Mouse (Mus musculus): ENCODE data around the gene Hoxa6. TPM values are rescaled to one million over a fixed set of nuclear protein-coding genes. Genes with fewer than 3 reads are reported as not detected.
A peak's percentile ranks its signal among the peaks of the same experiment; 100 is the strongest.

Hoxa6 gene
- polyA plus RNA-seq, 1 experiment from 2014 or later, result 2.2 TPM

DNA sequence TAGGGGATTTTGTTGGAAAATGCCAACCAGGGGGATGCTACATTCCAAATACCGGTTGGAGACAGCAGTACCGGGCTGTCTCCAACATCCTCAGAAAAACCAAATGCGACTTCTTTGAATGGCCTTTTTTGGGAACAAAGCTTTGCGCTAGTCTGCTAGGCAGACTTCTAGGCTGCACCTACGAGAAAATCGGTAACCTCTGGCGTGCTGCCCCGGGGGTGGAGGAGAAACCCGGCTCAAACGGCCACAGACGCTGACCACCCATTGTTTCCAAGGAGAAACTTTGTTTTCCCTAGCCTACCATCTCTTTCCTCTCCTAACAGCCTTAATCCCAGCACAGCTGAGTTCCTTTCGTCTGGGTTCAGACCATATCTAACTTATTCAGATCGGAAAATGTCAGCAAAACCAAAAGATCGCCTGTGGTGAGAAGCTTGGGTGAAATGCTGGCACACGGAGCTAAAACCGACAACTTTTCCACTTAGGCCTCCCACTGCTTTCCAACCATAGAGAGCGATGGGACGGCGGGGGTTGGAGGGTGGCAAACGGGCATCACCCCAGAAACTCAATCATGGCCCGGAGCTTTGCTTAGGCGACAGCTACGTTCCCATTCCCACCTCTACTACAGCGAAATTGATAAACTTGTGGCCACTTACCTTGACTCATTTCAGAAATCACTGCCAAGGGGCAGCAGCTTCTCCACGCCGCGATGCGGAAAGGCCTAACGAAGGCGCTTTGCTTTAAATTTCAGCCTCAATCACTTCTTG lies 31.3 kb upstream of the Hoxa6 start:
- Histone ChIP-seq H3K4me1 (replicated peaks) (peaks cover 9% of the 10 kb centered on the region; the same call in 1 of the 2 replicates), H3K27me3 (replicated peaks) (peaks cover 89% of the 10 kb centered on the region), H3K9ac (0 out of 2 replicates have a peak overlapping the region, but pooled peaks have one; percentile 3), H3K27ac (peak overlapping the region; percentile 25), H3K9me3 (no peaks in the 10 kb centered on the region), H3K36me3 (no peaks in the 10 kb centered on the region), H3K4me3 (replicated peaks) (peak overlapping the region; percentile 26), H3K4me2 (replicated peaks) (peak overlapping the region; percentile 40)
- no peak for ATAC-seq
- 2% methylated on average over 30 of the region's 30 CpGs for WGBS

DNA sequence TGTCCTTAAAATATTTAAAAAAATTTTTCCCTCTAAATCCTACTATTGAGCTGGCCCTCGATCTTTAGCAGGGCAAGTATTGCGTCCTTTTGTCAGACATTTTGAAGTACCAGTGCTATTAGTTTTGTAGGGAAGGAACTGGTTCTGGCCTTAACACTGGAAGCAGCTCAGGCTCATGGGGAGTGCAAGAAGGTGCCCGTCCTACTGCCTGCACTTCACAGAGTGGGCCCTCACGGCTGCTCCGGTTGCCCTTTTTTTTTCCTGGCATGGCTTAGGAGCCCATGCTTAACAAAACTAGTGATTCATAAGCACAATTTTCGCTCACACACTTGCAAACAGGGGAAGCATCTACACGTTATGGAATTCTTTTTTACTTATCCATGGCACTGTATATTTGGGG lies 30.5 kb upstream of the Hoxa6 start:
- Histone ChIP-seq H3K9ac (no peak overlapping the region; the same call in 1 of the 2 replicates), H3K27me3 (replicated peaks) (peaks cover 91% of the 10 kb centered on the region), H3K4me2 (replicated peaks) (no peak overlapping the region), H3K4me3 (replicated peaks) (0 out of 2 replicates have a peak overlapping the region, but pooled peaks have one; percentile 9), H3K4me1 (replicated peaks) (peaks cover 16% of the 10 kb centered on the region), H3K27ac (no peak overlapping the region), H3K9me3 (no peaks in the 10 kb centered on the region), H3K36me3 (no peaks in the 10 kb centered on the region)
- no peak for ATAC-seq
- whole genome bisulfite sequencing, result 4% methylated on average over 7 of the region's 7 CpGs

DNA sequence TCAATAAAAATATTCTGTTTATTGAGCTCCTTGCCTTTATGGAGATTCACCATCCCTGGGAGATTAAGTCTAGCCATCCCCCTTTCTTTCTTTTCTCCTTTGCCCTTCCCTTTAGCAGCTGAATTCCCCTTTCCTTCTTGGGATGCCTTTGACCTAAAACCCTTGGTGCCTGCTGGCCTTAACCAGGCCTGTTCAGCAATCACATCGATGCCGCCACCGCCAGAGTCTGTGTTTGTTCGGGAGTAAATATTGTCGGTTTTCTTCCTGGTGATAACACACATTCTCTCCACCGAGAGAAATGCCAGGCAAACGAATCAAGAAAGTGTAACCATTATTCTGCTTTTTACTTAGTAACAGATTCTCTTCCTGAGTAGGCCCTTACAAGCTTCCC lies 29.6 kb upstream of the Hoxa6 start:
- peaks cover 14% of the 10 kb centered on the region for H3K4me1 ChIP-seq (replicated peaks)
- peak overlapping the region; percentile 2; the same call in 1 of the 2 replicates for H3K4me3 ChIP-seq (replicated peaks)
- no peak for ATAC-seq
- H3K4me2 ChIP-seq (replicated peaks), result peak overlapping the region; percentile 28
- H3K27ac ChIP-seq, result no peak overlapping the region
- H3K9me3 ChIP-seq, result no peaks in the 10 kb centered on the region
- no peak overlapping the region for H3K9ac ChIP-seq
- H3K36me3 ChIP-seq, result no peaks in the 10 kb centered on the region
- 5% methylated on average over 7 of the region's 7 CpGs for WGBS
- peaks cover 91% of the 10 kb centered on the region for H3K27me3 ChIP-seq (replicated peaks)

DNA sequence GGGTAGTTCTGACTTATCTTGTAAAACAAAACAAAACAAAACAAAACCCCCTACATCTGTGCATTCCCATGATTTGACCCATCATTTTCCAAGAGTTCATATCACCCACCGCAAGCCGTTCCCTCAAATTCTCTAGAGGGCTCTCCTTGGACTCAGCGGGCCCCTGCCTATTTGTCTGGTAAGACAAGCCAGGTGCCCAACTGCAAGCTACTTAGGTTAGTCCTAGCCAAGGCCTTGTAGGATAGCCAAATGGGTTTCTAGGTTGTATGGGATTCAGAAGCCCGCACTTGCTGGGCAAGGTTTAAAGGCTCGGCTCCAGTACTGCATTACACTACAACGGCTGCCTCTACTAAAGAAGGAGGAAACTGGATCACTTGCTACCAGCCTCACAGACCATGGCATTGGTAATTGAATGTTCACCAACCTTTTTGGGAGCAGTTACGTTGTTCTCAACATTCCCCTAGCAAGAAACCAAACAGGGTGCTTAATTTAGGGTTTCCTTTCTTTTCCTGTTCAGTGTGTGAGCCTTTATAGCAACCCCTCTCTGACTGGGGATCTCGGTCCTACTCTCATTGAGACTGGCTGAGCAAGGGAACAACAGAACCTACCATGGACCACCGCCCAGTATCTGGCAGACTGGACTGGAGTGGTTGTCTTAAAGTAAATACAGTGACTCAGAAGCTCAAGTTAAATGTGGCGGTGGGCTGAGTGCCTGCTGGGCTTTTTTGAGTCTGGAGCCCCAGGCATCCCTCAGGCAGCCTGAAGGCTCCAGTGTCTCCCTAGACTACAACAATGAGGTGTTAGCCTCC lies 29.0 kb upstream of the Hoxa6 start:
- peak overlapping the region; percentile 28 for H3K4me2 ChIP-seq (replicated peaks)
- no peak overlapping the region for H3K27ac ChIP-seq
- ATAC-seq, result no peak
- H3K36me3 ChIP-seq, result no peaks in the 10 kb centered on the region
- WGBS, result 12% methylated on average over 10 of the region's 10 CpGs
- no peaks in the 10 kb centered on the region for H3K9me3 ChIP-seq
- H3K4me1 ChIP-seq (replicated peaks), result peaks cover 14% of the 10 kb centered on the region
- H3K4me3 ChIP-seq (replicated peaks), result peak overlapping the region; percentile 2; the same call in 1 of the 2 replicates
- no peak overlapping the region; the same call in 1 of the 2 replicates for H3K9ac ChIP-seq
- H3K27me3 ChIP-seq (replicated peaks), result peaks cover 91% of the 10 kb centered on the region

DNA sequence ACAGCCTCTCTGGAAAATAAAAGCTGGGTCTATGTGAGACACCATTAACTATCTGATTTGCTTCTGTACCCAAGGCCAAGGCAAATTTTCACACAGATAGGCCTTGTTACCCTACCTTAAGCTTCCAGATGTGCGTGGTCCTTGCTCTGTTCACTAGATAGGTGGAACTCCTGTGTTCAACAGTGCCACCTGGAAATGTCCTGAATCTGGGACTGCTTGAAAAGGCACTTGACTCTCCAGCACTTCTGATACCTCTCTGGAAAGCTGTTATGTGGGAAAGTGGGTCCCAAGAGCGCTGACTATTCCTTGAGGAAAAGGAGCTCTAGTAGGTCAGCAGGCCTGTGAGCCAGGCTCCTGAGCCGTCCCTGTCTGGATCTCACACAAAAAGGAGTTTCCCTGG lies 28.3 kb upstream of the Hoxa6 start:
- H3K27ac ChIP-seq, result no peak overlapping the region
- H3K4me3 ChIP-seq (replicated peaks), result no peak overlapping the region
- H3K27me3 ChIP-seq (replicated peaks), result peaks cover 92% of the 10 kb centered on the region
- no peak for ATAC-seq
- no peak overlapping the region for H3K9ac ChIP-seq
- 17% methylated on average over 3 of the region's 3 CpGs for WGBS
- no peaks in the 10 kb centered on the region for H3K36me3 ChIP-seq
- H3K9me3 ChIP-seq, result no peaks in the 10 kb centered on the region
- 0 out of 2 replicates have a peak overlapping the region, but pooled peaks have one; percentile 9 for H3K4me2 ChIP-seq (replicated peaks)
- peaks cover 18% of the 10 kb centered on the region for H3K4me1 ChIP-seq (replicated peaks)

DNA sequence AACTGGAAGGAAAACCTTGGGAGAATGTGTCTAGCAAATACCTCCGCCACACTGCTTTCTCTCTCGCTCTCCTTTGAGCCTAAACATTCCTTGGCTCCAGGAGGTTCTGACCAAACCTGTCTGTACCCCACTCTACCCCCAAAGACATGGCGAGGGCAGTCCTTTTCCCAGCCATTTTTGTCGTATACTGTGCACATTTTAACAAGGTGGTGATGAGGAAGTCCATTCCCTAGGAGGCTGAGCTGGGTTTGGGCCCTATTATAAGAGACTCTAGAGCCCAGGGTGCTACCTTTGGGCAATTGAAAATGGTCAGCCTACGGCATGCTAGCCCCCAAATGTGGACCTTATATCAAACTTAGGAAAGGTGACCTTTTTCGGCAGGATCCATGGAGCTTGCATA lies 27.3 kb upstream of the Hoxa6 start:
- no peak overlapping the region for H3K9ac ChIP-seq
- H3K36me3 ChIP-seq, result no peaks in the 10 kb centered on the region
- H3K4me3 ChIP-seq (replicated peaks), result no peak overlapping the region
- peaks cover 87% of the 10 kb centered on the region for H3K27me3 ChIP-seq (replicated peaks)
- no peak for ATAC-seq
- no peak overlapping the region for H3K27ac ChIP-seq
- H3K4me1 ChIP-seq (replicated peaks), result peaks cover 18% of the 10 kb centered on the region
- peak overlapping the region; percentile 9; the same call in 1 of the 2 replicates for H3K4me2 ChIP-seq (replicated peaks)
- H3K9me3 ChIP-seq, result no peaks in the 10 kb centered on the region
- WGBS, result 22% methylated on average over 6 of the region's 6 CpGs

DNA sequence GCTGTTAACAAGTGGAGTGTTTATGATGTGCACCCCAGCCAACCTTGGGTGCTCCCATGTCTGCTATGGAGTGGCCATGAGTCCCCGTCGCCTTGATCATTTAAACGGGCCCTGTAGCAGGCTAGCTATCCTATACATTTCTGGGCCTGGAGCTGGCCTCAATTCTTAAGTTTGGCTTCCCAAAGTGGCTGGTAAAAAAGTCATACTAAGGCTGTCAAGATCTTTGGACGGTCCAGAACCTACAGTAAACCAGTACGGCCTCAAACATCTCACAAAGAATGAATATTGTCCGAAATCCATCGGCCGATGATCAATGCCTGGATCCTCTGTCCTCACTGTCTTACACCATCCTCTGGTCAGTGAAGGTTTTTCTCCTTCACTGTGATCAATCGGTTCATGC lies 26.7 kb upstream of the Hoxa6 start:
- Histone ChIP-seq H3K4me3 (replicated peaks) (peak overlapping the region; percentile 38; the same call in 1 of the 2 replicates), H3K9me3 (no peaks in the 10 kb centered on the region), H3K9ac (no peak overlapping the region), H3K27ac (no peak overlapping the region; the same call in 1 of the 2 replicates), H3K36me3 (no peaks in the 10 kb centered on the region), H3K4me1 (replicated peaks) (peaks cover 17% of the 10 kb centered on the region), H3K27me3 (replicated peaks) (peaks cover 87% of the 10 kb centered on the region), H3K4me2 (replicated peaks) (peak overlapping the region; percentile 48)
- 29% methylated on average over 9 of the region's 9 CpGs for WGBS
- no peak for ATAC-seq

DNA sequence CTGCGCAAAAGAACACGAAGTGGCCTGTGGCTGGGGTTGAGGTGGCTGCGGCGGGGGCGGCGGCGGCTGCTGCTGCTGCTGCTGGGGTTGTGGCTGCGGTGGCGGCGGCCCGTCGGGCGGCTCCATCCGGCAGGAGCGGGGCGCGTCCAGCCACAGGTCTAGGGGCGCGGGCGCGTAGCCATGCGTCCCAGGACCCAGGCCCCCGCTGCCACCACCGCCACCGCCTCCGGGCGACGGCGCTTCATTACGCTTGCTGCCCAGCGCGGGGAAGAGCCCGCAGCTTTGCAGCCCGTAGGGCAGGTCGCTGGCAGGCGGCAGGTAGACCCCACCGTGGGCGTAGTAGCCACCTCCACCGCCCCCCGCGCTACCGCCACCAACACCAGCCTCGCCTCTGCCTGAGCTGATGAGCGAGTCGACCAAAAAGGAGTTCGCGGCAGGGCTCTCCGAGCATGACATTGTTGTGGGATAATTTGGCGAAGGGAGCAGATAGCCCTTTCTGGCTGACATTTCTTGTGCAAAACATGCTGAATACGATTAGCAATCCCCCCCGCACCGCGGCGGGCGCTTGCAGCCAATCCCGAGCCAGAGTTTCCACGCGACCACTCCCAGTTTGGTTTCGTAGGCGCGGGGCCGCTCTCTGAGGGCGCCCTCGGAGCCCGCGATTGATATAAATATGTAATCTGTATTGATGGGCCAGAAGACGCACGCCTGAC lies 26.1 kb upstream of the Hoxa6 start:
- no peaks in the 10 kb centered on the region for H3K9me3 ChIP-seq
- H3K4me2 ChIP-seq (replicated peaks), result peak overlapping the region; percentile 48
- H3K27ac ChIP-seq, result 0 out of 2 replicates have a peak overlapping the region, but pooled peaks have one; percentile 62
- no peaks in the 10 kb centered on the region for H3K36me3 ChIP-seq
- H3K4me1 ChIP-seq (replicated peaks), result peaks cover 14% of the 10 kb centered on the region
- H3K9ac ChIP-seq, result peak overlapping the region; percentile 44
- ATAC-seq, result peak; percentile 19
- 1% methylated on average over 65 of the region's 68 CpGs for WGBS
- peak overlapping the region; percentile 38 for H3K4me3 ChIP-seq (replicated peaks)
- H3K27me3 ChIP-seq (replicated peaks), result peaks cover 86% of the 10 kb centered on the region

DNA sequence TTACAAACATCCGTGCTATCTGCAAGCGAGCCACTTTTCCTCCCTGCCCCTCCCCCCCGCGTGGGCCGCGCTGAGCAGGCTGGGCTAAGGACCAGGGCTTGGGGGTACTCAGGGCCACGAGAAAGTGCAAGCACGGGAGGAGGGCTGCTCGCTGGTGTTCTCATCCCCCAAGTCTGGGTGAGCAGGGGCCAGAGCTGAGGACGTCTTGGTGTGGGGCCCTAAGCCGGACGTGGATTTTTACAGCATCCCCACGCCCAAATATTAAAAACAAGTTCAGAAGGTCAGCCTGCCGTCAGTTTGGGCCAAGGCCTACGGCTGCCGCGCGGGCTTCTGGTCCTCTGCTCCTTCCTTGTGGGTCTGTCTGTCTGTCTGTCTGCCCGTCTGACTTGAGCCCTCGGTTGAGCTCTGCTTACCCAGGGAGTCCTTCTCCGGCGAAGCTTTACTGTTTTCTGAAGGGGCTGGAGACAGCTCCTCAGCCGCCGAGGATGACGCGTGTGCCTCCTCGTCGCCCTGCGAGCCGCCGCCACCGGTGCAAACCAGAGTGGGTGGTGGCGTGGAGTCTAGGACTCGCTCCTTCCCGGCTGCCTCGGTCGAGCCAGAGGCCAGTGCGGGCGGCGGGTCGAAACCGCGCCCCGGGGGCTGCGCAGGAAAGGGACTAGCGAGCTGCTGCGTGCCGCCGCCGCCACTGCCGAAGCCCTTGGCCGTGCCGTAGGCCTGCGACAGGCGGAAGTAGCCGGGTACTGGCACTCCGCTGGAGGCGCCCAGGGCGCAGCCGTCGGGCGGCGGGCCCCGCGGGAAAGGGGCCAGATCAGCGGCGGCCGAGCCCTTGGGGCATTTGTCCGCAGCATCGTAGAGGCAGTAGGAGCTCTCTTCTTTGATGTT lies 25.3 kb upstream of the Hoxa6 start:
- peak overlapping the region; percentile 48; the same call in 1 of the 2 replicates for H3K27ac ChIP-seq
- H3K9ac ChIP-seq, result peak overlapping the region; percentile 44
- peaks cover 88% of the 10 kb centered on the region for H3K27me3 ChIP-seq (replicated peaks)
- 1% methylated on average over 70 of the region's 70 CpGs for WGBS
- H3K4me3 ChIP-seq (replicated peaks), result peak overlapping the region; percentile 38
- H3K4me1 ChIP-seq (replicated peaks), result peaks cover 14% of the 10 kb centered on the region
- no peaks in the 10 kb centered on the region for H3K36me3 ChIP-seq
- H3K9me3 ChIP-seq, result no peaks in the 10 kb centered on the region
- ATAC-seq, result peak; percentile 21; the same call in 1 of the 2 replicates
- H3K4me2 ChIP-seq (replicated peaks), result peak overlapping the region; percentile 48

DNA sequence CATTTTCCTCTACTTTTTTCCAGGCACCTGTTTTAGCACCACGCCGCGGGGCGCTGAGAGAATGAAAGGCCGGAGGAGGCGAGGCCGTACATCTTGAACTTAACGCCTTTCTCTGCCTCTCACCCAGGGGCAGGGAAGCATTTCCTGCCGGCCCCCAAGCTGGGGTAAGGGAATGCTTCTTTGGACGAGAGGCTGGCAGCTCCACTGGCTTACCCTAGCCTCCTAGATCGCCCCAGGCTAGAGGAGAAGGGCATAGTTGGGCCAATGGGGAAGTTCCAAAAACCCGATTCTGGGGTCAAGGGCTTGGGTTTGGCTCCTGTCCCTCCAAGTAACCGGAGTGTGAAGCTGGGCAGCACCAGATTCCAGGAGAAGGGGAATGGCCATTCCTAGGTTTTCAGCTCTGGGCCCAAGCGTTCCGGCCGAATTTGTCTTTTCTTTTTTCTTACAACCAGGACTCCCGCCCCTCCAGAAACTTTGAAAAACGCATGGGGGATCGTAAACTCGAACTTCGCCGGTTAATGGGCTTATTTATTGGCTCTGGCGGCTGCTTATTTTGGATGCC lies 24.5 kb upstream of the Hoxa6 start:
- Histone ChIP-seq H3K27ac (peak overlapping the region; percentile 48; the same call in 1 of the 2 replicates), H3K4me2 (replicated peaks) (peak overlapping the region; percentile 48), H3K36me3 (no peaks in the 10 kb centered on the region), H3K9ac (peak overlapping the region; percentile 44), H3K27me3 (replicated peaks) (peaks cover 92% of the 10 kb centered on the region), H3K4me1 (replicated peaks) (peaks cover 14% of the 10 kb centered on the region), H3K9me3 (no peaks in the 10 kb centered on the region), H3K4me3 (replicated peaks) (peak overlapping the region; percentile 38)
- ATAC-seq, result no peak
- WGBS, result 3% methylated on average over 23 of the region's 23 CpGs

DNA sequence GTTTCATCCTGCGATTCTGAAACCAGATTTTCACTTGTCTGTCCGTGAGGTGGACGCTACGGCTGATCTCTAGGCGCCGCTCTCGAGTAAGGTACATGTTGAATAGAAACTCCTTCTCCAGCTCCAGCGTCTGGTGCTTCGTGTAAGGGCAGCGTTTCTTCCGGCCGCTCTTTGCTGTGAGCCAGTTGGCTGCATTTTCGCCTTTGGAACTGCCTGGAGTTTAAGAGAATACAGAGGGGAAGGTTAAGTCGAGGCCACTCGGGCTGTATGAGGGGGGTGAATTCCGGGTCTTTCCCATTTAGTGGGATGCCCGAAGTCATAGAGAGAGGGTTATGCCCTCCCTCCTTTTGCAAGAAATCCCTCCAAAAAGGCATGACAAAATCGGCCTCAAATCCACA lies 24.0 kb upstream of the Hoxa6 start:
- H3K36me3 ChIP-seq, result no peaks in the 10 kb centered on the region
- no peak overlapping the region for H3K27ac ChIP-seq
- peak overlapping the region; percentile 48 for H3K4me2 ChIP-seq (replicated peaks)
- under 1% methylated on average over 18 of the region's 18 CpGs for WGBS
- H3K9me3 ChIP-seq, result no peaks in the 10 kb centered on the region
- peak overlapping the region; percentile 38 for H3K4me3 ChIP-seq (replicated peaks)
- peak overlapping the region; percentile 44; the same call in 1 of the 2 replicates for H3K9ac ChIP-seq
- H3K4me1 ChIP-seq (replicated peaks), result peaks cover 14% of the 10 kb centered on the region
- no peak for ATAC-seq
- H3K27me3 ChIP-seq (replicated peaks), result peaks cover 91% of the 10 kb centered on the region

Data from intestine, embryonic 15.5 days (tissue).